In the genomic region with DNA sequence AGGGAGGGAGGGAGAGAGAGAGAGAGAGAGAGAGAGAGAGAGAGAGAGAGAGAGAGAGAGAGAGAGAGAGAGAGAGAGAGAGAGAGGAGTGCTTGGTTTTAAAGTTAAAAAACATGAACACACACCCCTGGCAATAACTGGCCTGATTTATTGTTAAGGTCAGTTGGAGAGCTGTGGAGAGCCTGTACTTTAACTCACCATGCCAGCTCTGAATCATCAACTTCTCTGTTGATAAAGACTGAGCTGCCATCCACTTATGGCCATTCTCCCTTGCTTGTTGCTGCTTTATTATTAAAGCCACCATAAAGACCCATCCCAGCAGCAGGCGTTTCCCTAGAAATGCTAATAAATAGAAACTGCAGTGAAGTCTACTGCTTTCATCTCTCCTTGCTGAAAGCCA, we compare ENCODE assay signal across 16 mouse cellular contexts.
"Had no signal": no experiment of that assay in that cellular context is flagged by ENCODE, and none has a peak within 500 bp of the region (broad histone marks: within the 10 kb centered on the region; RNA-seq: fewer than 3 reads in every experiment).

No protein-coding gene starts in this region.

- ATAC-seq: hindbrain, embryonic 16.5 days; intestine, embryonic 16.5 days; liver, embryonic 12.5 days had no signal

- DNase-seq: gastrocnemius, postnatal 14 days; gastrocnemius, postnatal 36 days; heart, adult 18-20 months; heart, postnatal 10 days; heart, postnatal 4 days; kidney, adult 11 months; kidney, adult 2 months; kidney, adult 9 months; kidney, postnatal 14 days; kidney, postnatal 36 days; layer of hippocampus, adult 9-11 months; layer of hippocampus, postnatal 36 days; left cerebral cortex, postnatal 4 days had no signal
